Mouse (Mus musculus) urinary bladder, postnatal 36 days (tissue): ENCODE results near the gene Vmn2r98.
"Not testable (repeated sequence)": the region's sequence is repeated elsewhere in the genome, so short reads cannot be mapped to it uniquely, and the experiment has no call there.

Experiments
- DNase-seq, 2 experiments: peaks; one replicate each; pipeline ENCODE4 v3.0.0; 2022; ENCODE audit warnings: low spot score in 2 of 2, mixed read lengths in 1 of 2

The Vmn2r98 gene

DNA sequence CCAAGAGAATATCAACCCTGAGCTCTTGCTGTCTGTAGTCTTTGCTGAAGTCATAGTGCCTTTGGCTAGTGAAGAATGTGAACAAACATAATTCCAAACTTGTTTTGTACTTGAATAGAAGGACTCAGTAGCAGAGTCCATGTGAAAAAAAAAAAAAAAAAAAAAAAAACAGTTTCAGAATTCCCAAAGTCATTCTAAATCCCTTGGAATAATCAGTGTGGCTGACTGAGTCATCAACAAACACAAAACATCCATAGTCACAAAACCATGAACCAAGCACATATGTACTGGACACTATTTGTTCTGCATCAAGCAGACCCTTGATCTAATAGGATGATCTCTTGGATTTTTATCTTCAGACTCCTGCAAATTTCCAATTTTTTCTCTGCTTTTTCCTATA is at the start of gene Vmn2r98:
TSS of gene Vmn2r98 (plus strand) at position 301 of the 400 bp plus-strand sequence.
- not testable (repeated sequence) for DNase-seq

DNA sequence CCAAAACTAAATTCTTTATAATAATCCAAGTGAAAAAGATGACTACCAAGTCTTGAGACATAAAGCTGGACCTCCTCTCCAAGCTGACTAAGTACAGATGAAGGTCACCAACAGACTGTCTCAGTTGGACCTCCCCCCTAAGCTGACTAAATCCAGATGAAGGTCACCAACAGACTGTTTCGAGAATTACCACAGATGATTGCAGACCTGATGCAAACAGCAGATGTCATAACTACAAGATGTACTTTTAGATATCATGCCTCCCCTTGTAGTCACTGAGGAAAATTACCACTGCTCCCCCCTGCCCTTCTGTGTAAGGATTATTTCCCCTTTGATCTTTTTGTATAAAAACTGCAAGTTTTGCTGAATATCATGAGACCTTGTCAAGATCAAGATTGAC is 21.8 kb upstream of the Vmn2r98 start:
- not testable (repeated sequence) for DNase-seq

DNA sequence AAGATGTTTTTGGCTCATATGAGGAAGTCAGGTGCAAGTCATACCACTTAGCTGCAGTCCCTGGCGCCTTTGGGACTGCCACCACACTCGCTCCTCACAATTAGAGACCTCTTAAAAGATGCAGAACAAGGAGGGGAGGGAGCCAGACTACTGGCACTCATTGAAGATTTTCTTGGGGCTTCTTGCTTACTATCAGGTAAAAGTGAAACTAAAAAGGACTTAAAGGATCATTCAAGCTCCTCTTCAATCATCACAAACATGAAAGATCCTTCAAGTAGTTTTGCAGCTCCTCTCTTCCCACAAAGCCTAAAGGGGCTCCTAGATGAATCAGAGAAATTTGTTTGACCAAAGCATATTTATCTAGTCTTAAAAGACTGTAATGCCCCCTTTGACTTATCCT is 21.3 kb upstream of the Vmn2r98 start:
- no peak for DNase-seq

DNA sequence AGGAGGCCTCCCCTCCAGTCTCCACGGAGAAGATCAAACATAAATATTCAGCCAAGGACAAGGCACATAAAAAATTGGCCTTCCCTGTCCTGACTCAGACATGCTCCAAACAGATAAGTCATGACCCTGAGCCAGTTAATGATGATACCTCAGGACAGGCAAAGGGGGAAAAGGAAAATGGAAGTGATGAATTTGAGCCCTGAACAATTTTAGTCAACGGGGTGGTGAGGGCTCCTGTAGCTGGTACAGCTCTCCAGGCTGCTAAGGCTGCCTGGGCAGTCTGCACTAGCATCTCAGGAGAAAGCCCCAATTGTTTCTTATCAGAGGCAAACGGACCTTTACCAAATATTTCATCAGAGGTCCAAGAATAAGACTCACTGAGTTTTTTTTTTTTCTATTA is 20.5 kb upstream of the Vmn2r98 start:
- DNase-seq = no peak
